Mouse (Mus musculus): Measurements from ENCODE around the gene Cdkn2aipnl.

Gene Cdkn2aipnl

GRCm38 (mm10) chr11:52003772-52004528 lies 36.5 kb downstream of the Cdkn2aipnl start, which contains the start of gene Cdkl3:
Cdkl3 (plus strand) TSS chr11:52004221.
- peak; percentile 91 for DNase-seq (ENCODE audit: low read depth, low spot score)

- DNase-seq (ENCODE audit: low read depth, low spot score): no peak
These were observed 38.1 kb downstream of the Cdkn2aipnl start for GRCm38 (mm10) chr11:52005586-52005985.

- no peak for DNase-seq (ENCODE audit: low read depth, low spot score)
These were observed 43.5 kb downstream of the Cdkn2aipnl start for GRCm38 (mm10) chr11:52011011-52011410.

GRCm38 (mm10) chr11:52011541-52011940 lies 44.1 kb downstream of the Cdkn2aipnl start:
- no peak for DNase-seq (ENCODE audit: low read depth, low spot score)

GRCm38 (mm10) chr11:52018217-52018616 lies 50.8 kb downstream of the Cdkn2aipnl start:
- no peak for DNase-seq (ENCODE audit: low read depth, low spot score)

All from retina, adult 2 months (tissue).